Mouse (Mus musculus) lung, adult 2 months (tissue): ENCODE data around the gene Tmem63a.

Experiments
- CTCF ChIP-seq: fragments of 200-500 bp; IDR thresholded peaks from 2 replicates; pipeline ENCODE4 v1.5.1; 2011; ENCODE audit warnings: mild to moderate bottlenecking, low read length, control low read depth; ENCODE audit not compliant: insufficient read depth
- POLR2A ChIP-seq: fragments of 200-500 bp; IDR thresholded peaks from 2 replicates; pipeline ENCODE4 v1.6.1; 2011; ENCODE audit warnings: low read depth, mild to moderate bottlenecking, control low read depth, low read length, borderline replicate concordance; ENCODE audit errors: extremely low read depth

GRCm38 (mm10) chr1:181012416-181012815, 70.3 kb downstream of the Tmem63a start:
- TF ChIP-seq CTCF = no peak
- TF ChIP-seq POLR2A = no peak
